Mouse (Mus musculus) ES-E14 (cell line): ENCODE data around the gene Nxn.

Source experiments
- CHD2 ChIP-seq: IDR thresholded peaks from 2 replicates; pipeline ENCODE4 v1.6.1; 2014; ENCODE audit warnings: mild to moderate bottlenecking, low read depth, low read length, inconsistent platforms
- HCFC1 ChIP-seq: IDR thresholded peaks from 2 replicates; pipeline ENCODE4 v1.6.1; 2012; ENCODE audit warnings: low read length, inconsistent platforms, borderline replicate concordance; ENCODE audit not compliant: insufficient read depth
- MAFK ChIP-seq: IDR thresholded peaks from 2 replicates; pipeline ENCODE4 v1.6.1; 2014; ENCODE audit warnings: mild to moderate bottlenecking, low read depth, low read length, inconsistent platforms; ENCODE audit not compliant: insufficient read depth
- ZC3H11A ChIP-seq: IDR thresholded peaks from 2 replicates; pipeline ENCODE4 v1.6.1; 2012; ENCODE audit warnings: low read depth, mild to moderate bottlenecking, inconsistent platforms, low read length, borderline replicate concordance
- ZNF384 ChIP-seq: IDR thresholded peaks from 2 replicates; pipeline ENCODE4 v1.6.1; 2012; ENCODE audit warnings: low read depth, low read length, inconsistent platforms

DNA sequence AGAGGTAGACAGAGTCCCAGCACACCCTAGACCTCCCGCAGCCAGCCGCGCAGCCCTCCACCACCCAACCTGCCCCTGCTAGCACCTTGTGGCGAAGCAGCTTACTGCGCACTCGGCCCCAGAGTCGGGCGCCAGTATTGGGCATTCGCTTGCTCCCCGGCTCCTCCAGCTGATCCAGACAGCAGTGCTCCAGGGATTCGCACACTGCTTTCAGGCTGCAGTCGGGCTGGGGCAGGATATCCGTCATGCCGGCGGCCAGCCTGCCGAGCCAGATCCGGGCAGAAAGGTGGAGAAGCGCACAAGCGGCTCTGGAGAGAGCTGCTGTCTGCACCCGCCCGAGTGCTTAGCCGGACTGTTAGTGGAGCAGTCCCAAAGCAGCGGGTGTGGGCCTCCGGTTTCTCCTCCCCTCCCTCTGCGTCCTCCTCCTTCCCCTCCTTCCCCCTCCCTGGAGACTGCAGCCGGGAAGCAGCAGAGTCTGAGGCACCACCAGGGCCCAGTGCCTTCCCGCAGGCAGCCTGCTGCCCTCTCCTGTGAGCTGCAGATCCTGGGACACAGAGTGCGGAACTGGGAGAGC is 38.0 kb upstream of the Nxn start:
- TF ChIP-seq MAFK (no peak), ZC3H11A (no peak), CHD2 (no peak), ZNF384 (no peak), HCFC1 (no peak)
